Mouse (Mus musculus): ENCODE data around the gene Slc39a5.

The Slc39a5 gene

DNA sequence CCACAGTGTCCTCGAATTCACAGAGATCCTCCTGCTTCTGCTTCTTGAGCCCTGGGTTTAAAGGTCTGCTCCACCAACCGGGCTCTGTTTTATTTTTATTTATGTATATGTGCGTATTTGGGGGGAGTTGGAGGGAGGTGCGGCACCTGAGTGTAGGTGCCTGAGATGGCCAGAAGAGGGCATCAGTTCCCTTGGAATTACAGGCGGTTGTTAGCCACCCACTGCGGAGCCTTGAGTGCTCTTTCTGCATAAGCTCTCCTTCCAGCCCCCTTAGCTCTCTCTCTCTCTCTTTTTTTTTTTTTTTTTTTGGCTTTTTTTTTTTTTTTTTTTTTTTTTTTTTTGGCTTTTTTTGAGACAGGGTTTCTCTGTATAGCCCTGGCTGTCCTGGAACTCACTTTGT lies 26.6 kb downstream of the Slc39a5 start:
- no peak for DNase-seq

DNA sequence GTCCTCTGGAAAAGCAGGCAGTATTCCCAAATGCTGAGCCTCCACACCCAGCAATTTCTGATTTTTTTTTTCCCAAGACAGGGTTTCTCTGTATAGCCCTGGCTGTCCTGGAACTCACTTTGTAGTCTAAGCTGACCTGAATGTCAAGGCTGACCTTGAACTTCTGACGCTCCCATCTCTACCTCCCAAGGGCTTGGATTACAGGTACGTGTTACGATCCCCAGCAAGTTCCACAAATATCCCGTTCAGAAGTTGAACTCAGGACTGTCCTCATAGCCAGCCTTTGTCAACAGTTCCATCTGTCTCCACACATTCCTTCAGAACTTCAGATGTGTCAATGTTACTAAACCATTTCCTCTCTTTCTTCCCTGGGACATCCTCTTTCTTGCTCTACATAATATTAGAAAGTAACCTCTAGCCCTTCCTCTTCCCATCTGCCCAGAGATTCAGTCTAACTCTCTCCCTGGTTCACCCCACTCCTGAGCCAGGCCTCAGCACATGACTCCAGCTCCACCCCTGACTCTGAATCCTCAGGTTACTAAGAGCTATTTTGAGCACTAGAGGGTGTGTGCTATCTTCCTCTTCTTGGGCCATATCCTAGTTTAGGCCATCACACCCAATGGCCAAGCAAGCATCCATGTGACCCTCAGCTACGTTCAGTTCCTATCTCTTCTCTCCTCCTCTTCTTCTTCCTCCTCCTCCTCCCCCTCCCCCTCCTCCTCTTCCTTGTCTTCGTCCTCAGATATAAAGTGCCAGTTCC lies 27.9 kb downstream of the Slc39a5 start:
- no peak for DNase-seq

DNA sequence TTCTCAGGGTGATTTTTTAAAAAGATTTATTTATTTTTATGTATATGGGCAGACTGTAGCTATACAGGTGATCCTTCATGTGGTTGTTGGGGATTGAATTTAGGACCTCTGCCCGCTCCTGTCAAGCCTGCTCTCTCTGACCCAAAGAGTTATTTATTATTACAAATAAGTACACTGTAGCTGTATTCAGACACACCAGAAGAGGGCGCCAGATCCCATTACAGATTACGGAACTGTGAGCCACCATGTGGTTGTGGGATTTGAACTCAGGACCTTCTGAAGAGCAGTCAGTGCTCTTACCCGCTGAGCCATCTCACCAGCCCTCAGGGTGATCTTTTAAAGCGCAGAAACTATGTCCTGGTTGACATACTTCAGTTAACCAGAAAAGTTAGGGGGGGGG lies 28.9 kb downstream of the Slc39a5 start:
- DNase-seq = no peak

DNA sequence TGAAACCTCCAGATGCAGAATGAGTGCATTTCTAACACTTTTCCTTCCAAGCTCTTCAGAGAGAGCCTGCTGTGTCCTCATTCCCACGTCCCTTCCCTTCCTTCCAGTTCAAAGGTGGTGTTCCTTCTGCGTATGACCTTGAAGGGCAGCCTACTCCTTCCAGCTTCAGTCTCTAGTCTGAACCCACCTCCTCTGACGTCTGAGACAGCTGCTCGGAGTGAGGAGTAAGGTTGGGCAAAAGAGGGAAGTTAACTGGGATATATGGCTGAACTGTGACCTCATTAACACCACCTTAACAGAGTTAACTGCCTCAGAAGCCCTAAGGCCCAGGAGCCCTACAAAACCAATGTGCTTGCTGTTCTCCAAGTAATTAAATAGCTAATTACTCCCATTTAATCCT lies 30.4 kb downstream of the Slc39a5 start:
- no peak for DNase-seq

DNA sequence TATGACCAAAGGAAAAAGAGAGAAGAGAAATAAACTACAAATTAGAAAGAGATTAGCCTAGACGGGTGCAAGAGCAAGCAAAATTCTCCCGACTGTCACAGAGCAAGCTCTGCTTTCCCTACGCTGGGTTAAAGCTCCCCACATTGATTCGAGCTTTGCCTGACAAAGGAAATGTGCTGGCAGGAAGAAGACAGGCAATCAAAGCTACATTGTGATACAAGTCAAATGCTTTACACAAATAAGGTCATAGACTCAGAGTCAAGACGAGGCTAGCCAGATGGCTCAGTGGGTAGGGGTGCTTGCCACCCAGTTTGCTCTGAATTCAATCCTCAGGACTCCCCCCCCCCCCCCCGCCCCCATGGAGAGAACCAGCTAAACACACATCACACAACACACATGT lies 31.0 kb downstream of the Slc39a5 start:
- no peak for DNase-seq

DNA sequence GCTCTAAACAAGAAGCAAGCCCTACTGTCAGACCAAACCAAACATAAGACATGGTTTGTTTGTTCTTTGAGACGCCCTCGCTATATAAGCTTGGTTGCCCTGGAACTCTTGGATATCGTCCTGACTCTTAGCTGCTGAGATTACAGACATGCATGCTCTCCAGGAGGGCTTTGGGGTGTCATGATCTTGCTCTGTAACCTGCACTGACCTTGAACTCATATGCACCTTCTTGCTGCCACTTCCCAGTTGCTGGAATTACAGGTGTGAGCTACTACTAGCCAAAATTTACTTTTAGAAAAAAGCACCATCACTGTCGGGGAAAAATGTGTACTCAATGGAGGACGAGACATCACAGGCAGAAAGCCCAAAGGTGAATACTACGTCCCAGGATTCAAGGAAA lies 31.4 kb downstream of the Slc39a5 start:
- DNase-seq = no peak

DNA sequence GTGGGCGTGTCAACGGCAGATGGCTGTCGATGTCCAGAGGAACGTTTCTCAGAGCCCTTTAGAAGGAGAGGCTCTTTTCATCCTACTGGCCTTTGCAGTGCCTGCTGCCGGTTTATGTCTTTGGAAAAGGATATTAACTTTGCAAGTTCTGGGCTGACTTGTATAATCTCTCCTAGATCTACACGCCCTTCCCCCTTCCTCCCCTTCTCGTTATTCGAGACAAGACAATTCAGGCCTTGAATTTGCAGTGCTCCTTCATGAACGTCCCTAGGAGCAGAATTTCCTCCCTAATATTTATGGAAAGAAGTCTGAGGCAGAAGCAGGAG lies 31.8 kb downstream of the Slc39a5 start:
- DNase-seq = no peak

DNA sequence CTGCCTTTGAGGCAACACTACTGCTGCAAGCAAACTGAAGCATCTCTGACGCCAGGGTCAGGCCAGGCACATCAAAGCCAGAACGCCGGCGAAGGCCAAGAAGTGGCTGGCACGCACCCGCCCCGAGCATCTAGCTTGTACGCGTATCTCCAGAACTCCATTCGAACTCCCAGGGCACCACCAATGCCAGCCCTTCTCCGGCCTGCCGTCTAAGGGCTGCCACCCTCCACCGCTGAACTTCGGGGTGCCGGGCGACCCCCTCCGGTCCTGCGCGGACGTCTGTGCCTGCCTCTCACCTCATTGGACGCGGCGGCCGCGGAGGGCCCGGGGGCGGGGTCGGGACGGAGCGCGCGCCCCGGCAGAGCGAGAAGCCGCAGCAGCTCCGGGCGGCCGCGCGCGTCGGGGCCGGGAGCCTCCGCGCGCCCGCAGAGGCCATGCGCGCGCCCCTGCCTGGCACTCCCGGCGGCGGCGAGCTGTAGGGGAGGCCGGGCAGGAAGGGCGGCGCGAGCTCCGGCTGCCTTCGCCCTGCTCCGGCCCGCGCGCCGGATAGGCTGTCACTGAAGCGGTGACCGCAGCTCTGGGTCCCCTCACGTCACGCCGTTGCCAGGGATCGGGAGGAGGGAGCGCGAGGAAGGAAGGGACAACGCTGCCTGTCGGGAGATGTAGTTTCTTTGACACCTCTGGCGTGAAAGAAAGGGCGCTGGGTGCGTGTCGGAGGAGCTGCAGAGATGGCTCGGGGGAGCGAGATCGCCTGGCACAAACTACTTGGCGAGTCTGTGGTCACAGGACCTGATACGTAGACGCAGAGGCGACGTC lies 32.4 kb downstream of the Slc39a5 start, which contains the start of gene Coq10a:
Gene Coq10a (minus strand): TSS at position 596 of the 816 bp plus-strand sequence.
- peak; percentile 91 to 94 for DNase-seq

DNA sequence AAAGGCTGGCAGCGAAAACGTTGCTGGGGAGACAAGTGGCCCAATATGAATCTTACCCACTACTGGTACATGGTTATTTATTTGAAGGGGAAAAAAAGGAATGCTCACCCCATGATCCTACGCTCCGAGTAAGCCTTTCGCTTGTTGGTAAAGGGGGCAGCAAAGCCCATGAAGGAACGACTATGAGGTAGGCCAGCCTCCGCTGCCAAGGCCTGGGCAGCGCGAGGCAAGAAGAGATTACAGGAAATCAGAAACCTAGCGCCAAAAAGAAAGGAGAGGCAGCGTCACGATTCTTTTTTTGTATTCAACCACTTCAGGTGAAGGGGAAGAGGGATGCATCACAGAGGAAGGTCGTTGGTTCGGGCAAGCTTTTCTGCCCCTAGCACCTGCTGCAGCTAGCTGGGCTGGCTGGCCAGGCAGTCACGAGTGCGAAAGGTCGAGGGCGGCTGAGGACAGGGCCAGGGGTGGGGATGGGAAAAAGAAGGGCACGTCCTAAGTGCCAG lies 33.1 kb downstream of the Slc39a5 start:
- DNase-seq = no peak

DNA sequence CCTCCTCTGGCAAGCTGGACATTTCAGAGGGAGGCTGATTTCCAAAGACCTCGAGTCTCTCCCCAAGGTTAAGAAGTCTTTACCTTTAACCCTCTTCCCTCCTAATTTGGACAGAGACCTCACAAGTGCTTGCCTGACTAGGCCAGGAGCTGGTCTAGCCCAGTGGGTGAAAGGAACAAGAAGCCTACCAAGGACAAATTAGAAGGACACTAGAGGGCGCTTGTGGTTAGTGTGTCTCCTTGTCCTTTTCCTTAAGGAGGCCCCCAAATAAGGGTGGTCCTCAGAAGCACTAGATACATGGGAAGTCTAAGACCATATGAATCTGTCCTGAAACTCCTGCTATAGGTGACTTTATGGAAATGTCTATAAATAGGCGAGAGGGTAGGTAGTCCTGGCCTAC lies 38.5 kb downstream of the Slc39a5 start:
- DNase-seq = peak; percentile 20 to 44

DNA sequence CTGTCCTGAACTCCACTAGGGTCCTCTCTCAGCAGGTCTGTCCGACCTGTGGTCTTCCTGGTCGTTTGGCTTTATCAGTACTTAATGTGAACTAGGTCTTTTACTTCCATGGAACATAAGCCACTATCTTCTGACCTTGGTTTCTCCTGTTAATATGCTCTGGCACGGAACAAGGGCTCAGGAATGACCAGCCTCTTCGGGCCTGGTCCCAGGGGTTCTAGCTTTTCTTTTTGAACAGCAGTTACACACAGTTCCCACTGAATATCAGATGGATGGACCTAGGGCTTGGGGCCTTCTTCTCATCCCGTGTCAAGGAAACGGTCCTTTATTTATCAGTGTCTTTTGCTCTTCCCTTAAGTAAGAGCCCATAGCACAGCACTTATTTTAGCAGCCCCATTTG lies 39.2 kb downstream of the Slc39a5 start:
- DNase-seq = no peak

DNA sequence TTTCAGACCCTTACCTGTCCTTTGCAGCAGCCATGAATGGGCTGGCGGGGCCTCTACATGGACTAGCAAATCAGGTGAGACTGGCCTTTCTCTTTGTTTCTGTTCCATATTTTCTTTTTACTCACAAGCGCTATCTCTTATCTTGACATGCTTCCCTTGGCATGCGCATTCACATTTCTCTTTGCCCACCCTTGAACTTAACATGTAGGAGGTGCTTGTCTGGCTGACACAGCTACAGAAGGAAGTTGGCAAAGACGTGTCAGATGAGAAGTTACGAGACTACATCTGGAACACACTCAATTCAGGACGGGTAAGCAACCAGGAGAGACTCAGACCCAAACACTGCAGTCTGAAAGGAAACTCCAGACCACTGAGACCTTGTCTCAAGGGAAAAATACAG lies 41.8 kb downstream of the Slc39a5 start:
- no peak for DNase-seq

DNA sequence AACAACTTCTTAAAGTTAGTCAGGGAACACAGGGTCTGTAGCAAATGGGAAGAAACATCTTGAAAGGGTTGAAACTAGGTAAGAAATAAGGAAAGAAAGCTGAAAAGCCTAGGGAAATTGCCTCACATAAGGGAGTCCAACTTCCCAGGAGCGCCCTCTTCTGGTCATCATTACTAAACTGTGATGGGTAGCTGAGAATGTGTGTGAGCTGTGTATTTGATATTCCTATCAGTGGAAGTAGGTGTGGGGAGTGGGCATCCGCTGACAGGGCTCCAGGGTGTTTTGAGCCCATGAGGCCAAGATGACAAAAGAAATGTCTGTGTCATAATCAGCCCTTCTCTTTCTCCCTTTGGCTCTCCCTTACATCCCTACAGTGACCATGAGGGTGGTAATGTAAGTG lies 42.2 kb downstream of the Slc39a5 start:
- DNase-seq = peak; percentile 61 to 74

DNA sequence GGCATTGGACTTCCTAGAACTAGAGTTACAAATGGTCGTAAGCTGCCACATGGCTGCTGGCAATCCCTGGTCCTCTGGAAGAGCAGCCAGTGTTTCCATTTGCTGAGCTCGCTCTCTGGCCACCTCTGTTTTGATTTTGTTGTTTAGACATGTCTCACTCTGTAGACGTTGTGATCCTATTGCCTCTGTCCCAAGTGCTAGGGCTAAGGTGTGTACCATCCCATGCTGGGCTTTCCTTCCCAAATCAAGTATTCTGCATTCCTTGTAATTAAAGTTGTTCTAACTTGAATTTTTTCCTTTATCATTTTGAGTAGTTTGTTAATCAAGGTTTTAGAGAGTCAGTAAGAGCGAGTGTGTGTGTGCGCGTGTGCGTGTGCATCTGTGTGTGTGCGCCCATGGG lies 53.5 kb downstream of the Slc39a5 start:
- no peak for DNase-seq

Measured in kidney, postnatal 4 days (tissue).